Mouse (Mus musculus) CD4-positive, CD25-positive, alpha-beta regulatory T cell, adult 2 months (primary cell): ENCODE results near the gene Lmntd2.

Source experiments
- DNase-seq: peaks from one replicate; pipeline ENCODE4 v3.0.0-alpha.2; 2012; ENCODE audit warnings: low read depth, low spot score

The Lmntd2 gene

GRCm38 (mm10) chr7:141191036-141191435 lies 22.8 kb downstream of the Lmntd2 start:
- no peak for DNase-seq

GRCm38 (mm10) chr7:141190220-141190619 lies 23.7 kb downstream of the Lmntd2 start:
- DNase-seq = no peak

- no peak for DNase-seq
Measured at GRCm38 (mm10) chr7:141188733-141189132, 25.1 kb downstream of the Lmntd2 start.

GRCm38 (mm10) chr7:141188194-141188593 lies 25.7 kb downstream of the Lmntd2 start:
- DNase-seq = no peak

GRCm38 (mm10) chr7:141176173-141176572 lies 37.7 kb downstream of the Lmntd2 start:
- DNase-seq = peak; percentile 95

GRCm38 (mm10) chr7:141175068-141175467 lies 38.8 kb downstream of the Lmntd2 start:
- no peak for DNase-seq

GRCm38 (mm10) chr7:141173323-141173850 lies 40.5 kb downstream of the Lmntd2 start:
- DNase-seq = peak; percentile 40

GRCm38 (mm10) chr7:141172116-141173006 lies 41.5 kb downstream of the Lmntd2 start, which contains the start of gene Rnh1:
Gene Rnh1, minus strand, starts transcription at chr7:141172857.
- peak; percentile 94 for DNase-seq

- no peak for DNase-seq
Measured at GRCm38 (mm10) chr7:141169866-141170265, 44.0 kb downstream of the Lmntd2 start.

- no peak for DNase-seq
Measured at GRCm38 (mm10) chr7:141169300-141169699, 44.6 kb downstream of the Lmntd2 start.

GRCm38 (mm10) chr7:141168518-141168953 lies 45.3 kb downstream of the Lmntd2 start:
- DNase-seq = peak; percentile 53

- DNase-seq = peak; percentile 24
Measured at GRCm38 (mm10) chr7:141167901-141168517, 45.9 kb downstream of the Lmntd2 start.

GRCm38 (mm10) chr7:141164850-141165249 lies 49.0 kb downstream of the Lmntd2 start:
- no peak for DNase-seq

- no peak for DNase-seq
Measured at GRCm38 (mm10) chr7:141164397-141164796, 49.5 kb downstream of the Lmntd2 start.
